Mouse (Mus musculus) E14TG2a.4 (cell line): ENCODE measurements around the gene Tfdp1.

ENCODE experiments used
- CTCF ChIP-seq: conservative IDR thresholded peaks from 2 replicates; pipeline ENCODE4 v1.5.1; 2014; ENCODE audit warnings: low read length
- POU5F1 ChIP-seq: IDR thresholded peaks from 2 replicates; pipeline ENCODE4 v1.6.1; 2014; ENCODE audit warnings: low read length, borderline replicate concordance

- TF ChIP-seq CTCF (no peak), POU5F1 (no peak)
Measured at GRCm38 (mm10) chr8:13388744-13389143, 50.2 kb downstream of the Tfdp1 start.
